Mouse (Mus musculus) cerebellum, adult 2 months (tissue): Measurements from ENCODE around the gene Gpld1.

ENCODE experiments used
- CTCF ChIP-seq: fragments of 200-500 bp; IDR thresholded peaks from 2 replicates; pipeline ENCODE4 v1.5.1; 2011; ENCODE audit warnings: low read depth, mild to moderate bottlenecking, control low read depth, low read length, moderate library complexity, borderline replicate concordance; ENCODE audit not compliant: insufficient read depth
- POLR2A ChIP-seq: fragments of 200-500 bp; IDR thresholded peaks from 2 replicates; pipeline ENCODE4 v1.6.1; 2011; ENCODE audit warnings: low read length, control low read depth, borderline replicate concordance; ENCODE audit not compliant: insufficient read depth

GRCm38 (mm10) chr13:24948870-24949269 is 5.9 kb downstream of the Gpld1 start:
- TF ChIP-seq POLR2A (no peak), CTCF (no peak)
